Mouse (Mus musculus): ENCODE results near the gene Crebl2.

DNA sequence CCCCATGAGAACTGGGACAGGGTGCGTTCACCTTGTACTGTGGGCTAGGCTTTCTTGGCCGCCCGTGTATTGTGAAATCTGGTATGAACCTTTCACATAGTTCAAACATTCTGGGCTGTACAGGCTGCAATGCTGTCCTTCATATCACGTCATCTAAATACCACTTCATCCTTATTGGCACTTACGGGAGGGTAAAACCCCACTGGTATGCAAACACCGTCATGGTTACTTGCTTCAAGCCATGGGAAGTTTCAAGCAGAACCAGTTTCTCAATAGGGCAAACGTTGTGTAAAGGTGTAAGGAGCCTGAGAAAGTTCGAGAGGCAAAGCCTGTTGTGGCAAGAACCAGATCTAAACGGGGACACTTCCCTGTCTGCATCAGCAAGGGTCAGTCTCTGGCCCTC is 27.3 kb upstream of the Crebl2 start:
- TF ChIP-seq EP300 (IDR thresholded peaks at IDR 0.05; ENCODE audit: insufficient read depth, low read depth, low read length) (no peak), CTCF (IDR thresholded peaks at IDR 0.05; ENCODE audit: low read depth, low read length) (no peak)
